Mouse (Mus musculus) CD4-positive naive resting alpha-beta T cell, adult 57 days (primary cell): ENCODE data around the gene Slc35g1. TPM values are rescaled to one million over a fixed set of nuclear protein-coding genes. Genes with fewer than 3 reads are reported as not detected.

Source experiments
- total RNA-seq: library from RNA; stranded (reverse); gene quantifications from one replicate; pipeline ENCODE4 v1.2.4, GENCODE M21; 2023

Gene Slc35g1
- total RNA-seq = 17.1 TPM

DNA sequence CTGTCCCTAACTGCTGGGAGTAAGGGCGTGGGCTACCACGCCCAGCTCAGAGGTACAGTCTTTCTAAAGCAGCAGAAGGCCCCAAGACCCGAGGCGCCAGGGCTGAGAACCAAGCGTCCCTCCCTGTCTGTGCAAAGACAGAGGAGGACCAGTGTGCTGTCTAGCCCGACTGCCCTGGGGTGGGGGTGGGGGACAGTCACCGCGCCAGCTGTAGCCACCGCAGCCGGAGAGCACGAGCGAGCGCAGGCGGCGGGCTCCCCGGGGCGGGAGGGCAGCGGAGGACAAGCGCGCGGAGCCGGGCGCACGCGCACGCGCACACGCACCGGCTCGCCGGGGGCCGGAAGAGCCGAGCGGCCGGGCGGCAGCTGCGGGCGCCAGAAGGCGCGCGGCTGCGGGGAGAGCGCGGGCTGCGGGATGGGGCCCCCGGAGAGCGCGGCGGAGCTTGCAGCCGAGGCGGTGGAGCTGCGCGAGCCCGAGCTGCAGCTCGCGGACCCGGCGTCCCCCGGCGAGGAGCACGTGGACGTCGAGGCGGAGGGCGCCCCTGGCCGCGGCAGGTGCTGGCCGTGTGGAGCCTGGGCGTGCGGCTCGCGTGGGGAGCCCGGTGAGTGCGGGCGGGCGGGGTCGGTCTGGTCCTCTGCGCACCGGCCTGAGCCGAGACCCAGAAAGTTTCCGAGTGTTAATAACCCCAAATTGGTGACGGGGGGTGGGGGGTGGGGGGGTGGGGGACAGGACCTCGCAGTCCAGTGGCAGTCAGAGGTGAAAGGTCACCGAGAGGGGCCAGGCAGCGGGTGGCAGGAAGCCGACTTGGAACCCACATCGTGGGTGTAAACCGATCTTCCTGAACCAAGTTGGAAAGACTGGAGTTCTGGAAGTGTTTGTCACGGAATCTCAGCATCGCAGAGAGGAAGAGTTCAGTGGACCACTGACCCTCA, at the start of gene Slc35g1:
TSS of gene Slc35g1 (plus strand) at position 280 of the 932 bp plus-strand sequence.

Other genes starting within 250 kb of the Slc35g1 start
- 22.1 TPM for gene Fra10ac1, start 171.8 kb upstream of the Slc35g1 start, total RNA-seq
- gene Lgi1, start 131.4 kb upstream of the Slc35g1 start, total RNA-seq = not detected
- gene Plce1, start 85.1 kb downstream of the Slc35g1 start, total RNA-seq = 0.59 TPM